Mouse (Mus musculus) hindbrain, embryonic 15.5 days (tissue): ENCODE results near the gene Ifna16. TPM values are rescaled to one million over a fixed set of nuclear protein-coding genes. Genes with fewer than 3 reads are reported as not detected.
A peak's percentile ranks its signal among the peaks of the same experiment; 100 is the strongest.

Experiments
- ATAC-seq: fragments of 200-750 bp; cut with Nextera tagmentation; 2 replicates; pipeline ENCODE4 v1.8.0; 2017; ENCODE audit warnings: low read depth, moderate number of reproducible peaks, moderate TSS enrichment; ENCODE audit not compliant: low FRiP score
- H3K27ac ChIP-seq: fragments of 300-500 bp; sonication (generic); replicated peaks from 2 replicates; pipeline ENCODE4 v1.5.1; 2015; ENCODE audit warnings: mild to moderate bottlenecking, inconsistent platforms
- H3K27me3 ChIP-seq: fragments of 300-500 bp; sonication (generic); 2 replicates; pipeline ENCODE4 v1.6.1; 2015; ENCODE audit warnings: control low read depth, inconsistent platforms
- H3K36me3 ChIP-seq: fragments of 300-500 bp; sonication (generic); 2 replicates; pipeline ENCODE4 v1.6.1; 2015; ENCODE audit warnings: control low read depth, inconsistent platforms
- H3K4me1 ChIP-seq: fragments of 300-500 bp; sonication (generic); replicated peaks from 2 replicates; pipeline ENCODE4 v1.6.1; 2015; ENCODE audit warnings: control low read depth, inconsistent platforms
- H3K4me2 ChIP-seq: fragments of 300-500 bp; sonication (generic); 2 replicates; pipeline ENCODE4 v1.6.1; 2015; ENCODE audit warnings: moderate library complexity, mild to moderate bottlenecking, inconsistent platforms
- H3K4me3 ChIP-seq: fragments of 300-500 bp; sonication (generic); 2 replicates; pipeline ENCODE4 v1.5.1; 2015; ENCODE audit warnings: mild to moderate bottlenecking, inconsistent platforms
- H3K9ac ChIP-seq: fragments of 300-500 bp; sonication (generic); 2 replicates; pipeline ENCODE4 v1.6.1; 2015; ENCODE audit warnings: inconsistent platforms
- H3K9me3 ChIP-seq: fragments of 300-500 bp; sonication (generic); 2 replicates; pipeline ENCODE4 v1.6.1; 2016; ENCODE audit warnings: control low read depth, inconsistent platforms
- WGBS: fragments of 180-500 bp; shearing (Covaris S2); methylation state at CpG from one replicate; pipeline ENCODE4 v1.1.7; 2015; 5-methylcytosine and 5-hydroxymethylcytosine counted together
- polyA plus RNA-seq: library from polyadenylated mRNA; unstranded; fragments of >200 nt; fragmentation: Nextera tagmentation; extraction: Ambion mirVana; gene quantifications from 2 replicates; pipeline ENCODE4 v1.2.1, GENCODE M21; 2015

Gene Ifna16
- polyA plus RNA-seq = not detected in 2 replicates

- Histone ChIP-seq H3K9ac (no peak within 1 kb of the TSS), H3K4me1 (no peaks in the 10 kb centered on the region)
- 82% methylated on average over 1 of the region's 1 CpGs for WGBS
Measured at GRCm38 (mm10) chr4:88676824-88677223, at the start of gene Ifna16. TSS of gene Ifna16 (minus strand) at chr4:88676924.

GRCm38 (mm10) chr4:88723497-88724090 lies 46.9 kb upstream of the Ifna16 start:
- Histone ChIP-seq H3K27ac (no peak overlapping the region), H3K27me3 (no peaks in the 10 kb centered on the region), H3K4me1 (peaks cover 26% of the 10 kb centered on the region), H3K9ac (no peak overlapping the region), H3K4me2 (no peak overlapping the region), H3K4me3 (no peak overlapping the region), H3K36me3 (peaks cover 7% of the 10 kb centered on the region; the same call in 1 of the 2 replicates), H3K9me3 (no peaks in the 10 kb centered on the region)
- 70% methylated on average over 8 of the region's 8 CpGs for WGBS
- no peak for ATAC-seq

More at GRCm38 (mm10) chr4:88676824-88677223, at the start of gene Ifna16:
- Histone ChIP-seq H3K4me3 (no peak within 1 kb of the TSS), H3K27me3 (no peaks in the 10 kb centered on the region), H3K4me2 (no peak within 1 kb of the TSS), H3K27ac (no peak within 1 kb of the TSS), H3K36me3 (no peaks in the 10 kb centered on the region), H3K9me3 (no peaks in the 10 kb centered on the region)
- ATAC-seq = no peak

- Histone ChIP-seq H3K9ac (peak within 1 kb of the TSS; percentile 96), H3K4me2 (peak within 1 kb of the TSS; percentile 77), H3K36me3 (peaks cover 7% of the 10 kb centered on the region; the same call in 1 of the 2 replicates), H3K4me3 (peak within 1 kb of the TSS; percentile 80), H3K27me3 (no peaks in the 10 kb centered on the region), H3K27ac (peak within 1 kb of the TSS; percentile 96), H3K4me1 (peaks cover 34% of the 10 kb centered on the region), H3K9me3 (no peaks in the 10 kb centered on the region)
- under 1% methylated on average over 82 of the region's 82 CpGs for WGBS
- peak; percentile 98 for ATAC-seq
Measured at GRCm38 (mm10) chr4:88721791-88722721, 45.3 kb upstream of the Ifna16 start, which contains the start of the genes Gm26566 and Klhl9. TSS of gene Gm26566 (plus strand) at chr4:88721805. TSS of gene Klhl9 (minus strand) at chr4:88722465.

- Histone ChIP-seq H3K9me3 (no peaks in the 10 kb centered on the region), H3K27me3 (no peaks in the 10 kb centered on the region), H3K4me2 (peak overlapping the region; percentile 77), H3K4me1 (peaks cover 45% of the 10 kb centered on the region), H3K9ac (peak overlapping the region; percentile 19), H3K4me3 (peak overlapping the region; percentile 30), H3K36me3 (peaks cover 24% of the 10 kb centered on the region), H3K27ac (no peak overlapping the region)
- ATAC-seq = no peak
- WGBS = 58% methylated on average over 1 of the region's 1 CpGs
Measured at GRCm38 (mm10) chr4:88718715-88719114, 42.0 kb upstream of the Ifna16 start.

GRCm38 (mm10) chr4:88715059-88715458 lies 38.3 kb upstream of the Ifna16 start:
- no peak for ATAC-seq
- Histone ChIP-seq H3K9me3 (no peaks in the 10 kb centered on the region), H3K4me1 (peaks cover 32% of the 10 kb centered on the region), H3K27me3 (no peaks in the 10 kb centered on the region), H3K36me3 (peaks cover 19% of the 10 kb centered on the region), H3K4me2 (no peak overlapping the region), H3K27ac (no peak overlapping the region), H3K4me3 (no peak overlapping the region), H3K9ac (no peak overlapping the region)

- Histone ChIP-seq H3K4me3 (no peak overlapping the region), H3K9ac (no peak overlapping the region), H3K27ac (no peak overlapping the region), H3K4me1 (peaks cover 26% of the 10 kb centered on the region), H3K9me3 (no peaks in the 10 kb centered on the region), H3K36me3 (peaks cover 20% of the 10 kb centered on the region), H3K27me3 (no peaks in the 10 kb centered on the region), H3K4me2 (no peak overlapping the region)
- no peak for ATAC-seq
- WGBS = 88% methylated on average over 1 of the region's 1 CpGs
Measured at GRCm38 (mm10) chr4:88714281-88714680, 37.6 kb upstream of the Ifna16 start.

GRCm38 (mm10) chr4:88707128-88707826 lies 30.6 kb upstream of the Ifna16 start:
- H3K4me3 ChIP-seq = no peak overlapping the region
- no peak for ATAC-seq
- no peaks in the 10 kb centered on the region for H3K27me3 ChIP-seq
- 95% methylated on average over 1 of the region's 1 CpGs for WGBS
- no peaks in the 10 kb centered on the region for H3K9me3 ChIP-seq
- no peak overlapping the region for H3K9ac ChIP-seq
- H3K4me2 ChIP-seq = no peak overlapping the region
- no peak overlapping the region for H3K27ac ChIP-seq
- H3K4me1 ChIP-seq = no peaks in the 10 kb centered on the region
- H3K36me3 ChIP-seq = 0 out of 2 replicates have a peak, but pooled peaks cover 3% of the 10 kb centered on the region

GRCm38 (mm10) chr4:88705924-88706323 lies 29.2 kb upstream of the Ifna16 start:
- H3K9ac ChIP-seq = no peak overlapping the region
- H3K9me3 ChIP-seq = no peaks in the 10 kb centered on the region
- H3K4me3 ChIP-seq = no peak overlapping the region
- no peak for ATAC-seq
- H3K36me3 ChIP-seq = 0 out of 2 replicates have a peak, but pooled peaks cover 3% of the 10 kb centered on the region
- no peak overlapping the region for H3K4me2 ChIP-seq
- H3K27me3 ChIP-seq = no peaks in the 10 kb centered on the region
- H3K27ac ChIP-seq = no peak overlapping the region
- no peaks in the 10 kb centered on the region for H3K4me1 ChIP-seq
- WGBS = 49% methylated on average over 3 of the region's 3 CpGs

GRCm38 (mm10) chr4:88699301-88699700 lies 22.6 kb upstream of the Ifna16 start:
- no peak overlapping the region for H3K4me2 ChIP-seq

GRCm38 (mm10) chr4:88698781-88699180 lies 22.1 kb upstream of the Ifna16 start:
- no peak overlapping the region for H3K4me2 ChIP-seq
- no peaks in the 10 kb centered on the region for H3K4me1 ChIP-seq
- no peak overlapping the region for H3K9ac ChIP-seq
- no peaks in the 10 kb centered on the region for H3K27me3 ChIP-seq
- 86% methylated on average over 5 of the region's 5 CpGs for WGBS
- no peak overlapping the region for H3K27ac ChIP-seq
- H3K9me3 ChIP-seq = no peaks in the 10 kb centered on the region
- H3K36me3 ChIP-seq = no peaks in the 10 kb centered on the region
- ATAC-seq = no peak
- no peak overlapping the region for H3K4me3 ChIP-seq

More at GRCm38 (mm10) chr4:88699301-88699700, 22.6 kb upstream of the Ifna16 start:
- Histone ChIP-seq H3K9me3 (no peaks in the 10 kb centered on the region), H3K36me3 (no peaks in the 10 kb centered on the region), H3K4me1 (no peaks in the 10 kb centered on the region), H3K27me3 (no peaks in the 10 kb centered on the region), H3K4me3 (no peak overlapping the region), H3K27ac (no peak overlapping the region), H3K9ac (no peak overlapping the region)
- WGBS = 89% methylated on average over 1 of the region's 1 CpGs
- ATAC-seq = no peak

- no peak overlapping the region for H3K4me3 ChIP-seq
- 86% methylated on average over 4 of the region's 4 CpGs for WGBS
- no peaks in the 10 kb centered on the region for H3K36me3 ChIP-seq
- ATAC-seq = no peak
- H3K27me3 ChIP-seq = no peaks in the 10 kb centered on the region
- H3K9me3 ChIP-seq = no peaks in the 10 kb centered on the region
- no peak overlapping the region for H3K4me2 ChIP-seq
- H3K4me1 ChIP-seq = no peaks in the 10 kb centered on the region
- H3K9ac ChIP-seq = no peak overlapping the region
- no peak overlapping the region for H3K27ac ChIP-seq
Measured at GRCm38 (mm10) chr4:88697753-88698152, 21.0 kb upstream of the Ifna16 start.
